Mouse (Mus musculus): Measurements from ENCODE around the gene Cmss1. TPM values are rescaled to one million over a fixed set of nuclear protein-coding genes. Genes with fewer than 3 reads are reported as not detected.

The Cmss1 gene
- polyA plus RNA-seq, 1 experiment, result 18.8 TPM

DNA sequence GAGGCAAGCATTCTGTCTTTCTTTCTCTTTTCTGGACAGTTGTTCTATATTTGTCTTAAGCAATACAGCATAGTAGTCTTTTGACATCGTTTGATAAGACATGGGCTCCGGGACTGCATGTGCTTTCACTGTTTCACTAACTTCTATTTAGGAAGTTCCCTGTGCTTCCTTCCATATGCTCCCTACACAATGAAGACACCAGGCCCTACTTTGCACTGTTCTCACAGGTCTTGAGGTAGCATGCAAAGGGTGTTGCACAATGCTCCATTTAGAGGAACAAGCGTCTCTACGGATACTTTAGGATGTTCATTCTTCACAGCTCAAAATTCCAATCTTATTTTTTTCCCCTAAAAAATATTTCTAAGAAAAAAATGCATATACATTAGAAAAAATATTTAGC, 101.9 kb downstream of the Cmss1 start:
- WGBS, result 43% methylated on average over 4 of the region's 4 CpGs

DNA sequence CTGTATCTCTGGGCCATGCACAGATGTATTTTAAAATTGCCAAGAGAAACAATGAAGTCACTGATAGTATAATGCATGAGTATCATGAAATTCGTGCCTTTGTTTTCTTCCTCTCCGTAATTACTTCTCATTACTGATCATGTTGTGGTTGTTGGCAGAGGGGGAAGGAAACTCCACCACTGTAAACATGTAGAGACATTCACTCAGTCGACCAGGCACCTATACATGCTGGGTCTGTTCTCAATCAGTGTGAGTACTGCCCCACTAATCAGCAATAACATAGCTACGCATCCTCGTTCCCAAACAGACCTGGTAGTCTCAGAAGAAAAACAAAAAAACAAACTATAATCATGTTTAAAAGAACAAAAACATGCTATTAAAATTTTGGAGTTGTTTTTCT, 103.9 kb downstream of the Cmss1 start:
- no peaks in the 10 kb centered on the region for H3K4me1 ChIP-seq (ENCODE audit: control insufficient read depth, insufficient read depth, low read length)
- TF ChIP-seq CTCF (IDR thresholded peaks at IDR 0.05; ENCODE audit: control insufficient read depth, insufficient read depth, low read length), result no peak
- no peak for TF ChIP-seq POLR2A (IDR thresholded peaks at IDR 0.05; ENCODE audit: borderline replicate concordance, control insufficient read depth, low read depth, low read length)
- no peak overlapping the region for H3K4me3 ChIP-seq (replicated peaks; ENCODE audit: control insufficient read depth, low read depth, low read length)
- WGBS, result 51% methylated on average over 5 of the region's 5 CpGs
- H3K27ac ChIP-seq (ENCODE audit: control insufficient read depth, insufficient read depth, low read depth, low read length, poor library complexity), result no peak overlapping the region

More for the DNA sequence above, 101.9 kb downstream of the Cmss1 start:
- TF ChIP-seq POLR2A (IDR thresholded peaks at IDR 0.05; ENCODE audit: borderline replicate concordance, control insufficient read depth, low read depth, low read length) (no peak), CTCF (IDR thresholded peaks at IDR 0.05; ENCODE audit: control insufficient read depth, insufficient read depth, low read length) (no peak)
- Histone ChIP-seq H3K4me3 (replicated peaks; ENCODE audit: control insufficient read depth, low read depth, low read length) (no peak overlapping the region), H3K4me1 (ENCODE audit: control insufficient read depth, insufficient read depth, low read length) (no peaks in the 10 kb centered on the region), H3K27ac (ENCODE audit: control insufficient read depth, insufficient read depth, low read depth, low read length, poor library complexity) (no peak overlapping the region)

DNA sequence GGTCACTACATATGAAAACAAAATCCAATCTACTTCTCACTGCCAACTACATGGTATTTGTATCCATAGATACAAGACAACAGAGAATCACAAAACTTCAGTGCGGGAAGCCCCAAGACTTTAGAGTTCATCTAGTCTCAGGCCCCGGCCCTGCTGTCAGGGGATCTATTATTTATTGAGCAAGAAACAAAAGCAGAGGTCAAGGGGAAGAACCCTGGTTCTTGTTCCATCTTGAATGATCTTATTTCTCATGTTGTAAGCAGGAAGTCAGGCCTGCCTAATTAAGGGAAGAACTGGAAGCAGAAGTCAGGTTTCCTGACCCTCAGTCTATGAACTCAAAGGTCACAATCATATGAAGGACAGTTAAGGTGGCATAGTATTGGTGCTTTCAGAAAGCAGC, 104.4 kb downstream of the Cmss1 start:
- Histone ChIP-seq H3K4me3 (replicated peaks; ENCODE audit: control insufficient read depth, low read depth, low read length) (no peak overlapping the region), H3K4me1 (ENCODE audit: control insufficient read depth, insufficient read depth, low read length) (no peaks in the 10 kb centered on the region), H3K27ac (ENCODE audit: control insufficient read depth, insufficient read depth, low read depth, low read length, poor library complexity) (no peak overlapping the region)
- 55% methylated on average over 2 of the region's 2 CpGs for WGBS
- no peak for TF ChIP-seq CTCF (IDR thresholded peaks at IDR 0.05; ENCODE audit: control insufficient read depth, insufficient read depth, low read length)
- TF ChIP-seq POLR2A (IDR thresholded peaks at IDR 0.05; ENCODE audit: borderline replicate concordance, control insufficient read depth, low read depth, low read length), result no peak

DNA sequence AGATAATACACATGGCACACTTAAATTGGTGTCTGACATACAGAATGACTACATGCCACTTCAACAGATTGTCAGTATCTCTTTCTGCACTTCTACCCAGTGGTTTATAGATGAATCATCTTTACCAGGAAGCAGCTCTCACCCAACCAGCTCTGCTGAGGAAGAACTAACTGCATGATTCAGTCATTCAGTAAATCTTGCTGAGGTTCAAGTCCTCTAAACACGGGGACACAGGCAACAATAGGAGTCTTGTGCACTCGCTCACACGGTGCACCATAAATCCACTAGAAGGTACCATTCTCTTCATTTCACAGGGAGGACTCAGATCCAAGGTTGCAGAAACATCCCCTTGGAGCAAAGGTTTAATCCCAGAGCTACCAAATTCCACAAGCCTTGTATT, 105.8 kb downstream of the Cmss1 start:
- Histone ChIP-seq H3K4me1 (ENCODE audit: control insufficient read depth, insufficient read depth, low read length) (no peaks in the 10 kb centered on the region), H3K27ac (ENCODE audit: control insufficient read depth, insufficient read depth, low read depth, low read length, poor library complexity) (no peak overlapping the region), H3K4me3 (replicated peaks; ENCODE audit: control insufficient read depth, low read depth, low read length) (no peak overlapping the region)
- no peak for TF ChIP-seq CTCF (IDR thresholded peaks at IDR 0.05; ENCODE audit: control insufficient read depth, insufficient read depth, low read length)
- no peak for TF ChIP-seq POLR2A (IDR thresholded peaks at IDR 0.05; ENCODE audit: borderline replicate concordance, control insufficient read depth, low read depth, low read length)
- 47% methylated on average over 3 of the region's 3 CpGs for whole genome bisulfite sequencing

- no peak overlapping the region for H3K27ac ChIP-seq (ENCODE audit: control insufficient read depth, insufficient read depth, low read depth, low read length, poor library complexity)
- TF ChIP-seq POLR2A (IDR thresholded peaks at IDR 0.05; ENCODE audit: borderline replicate concordance, control insufficient read depth, low read depth, low read length) (no peak), CTCF (IDR thresholded peaks at IDR 0.05; ENCODE audit: control insufficient read depth, insufficient read depth, low read length) (no peak)
- WGBS, result 86% methylated on average over 10 of the region's 10 CpGs
These were observed 110.1 kb downstream of the Cmss1 start for GRCm38 (mm10) chr16:57496437-57497173.

GRCm38 (mm10) chr16:57495476-57496203, 111.0 kb downstream of the Cmss1 start:
- WGBS, result 54% methylated on average over 10 of the region's 10 CpGs
- TF ChIP-seq POLR2A (IDR thresholded peaks at IDR 0.05; ENCODE audit: borderline replicate concordance, control insufficient read depth, low read depth, low read length) (no peak), CTCF (IDR thresholded peaks at IDR 0.05; ENCODE audit: control insufficient read depth, insufficient read depth, low read length) (no peak)
- Histone ChIP-seq H3K4me1 (ENCODE audit: control insufficient read depth, insufficient read depth, low read length) (no peaks in the 10 kb centered on the region), H3K4me3 (replicated peaks; ENCODE audit: control insufficient read depth, low read depth, low read length) (no peak overlapping the region), H3K27ac (ENCODE audit: control insufficient read depth, insufficient read depth, low read depth, low read length, poor library complexity) (no peak overlapping the region)

More at GRCm38 (mm10) chr16:57496437-57497173, 110.1 kb downstream of the Cmss1 start:
- Histone ChIP-seq H3K4me1 (ENCODE audit: control insufficient read depth, insufficient read depth, low read length) (no peaks in the 10 kb centered on the region), H3K4me3 (replicated peaks; ENCODE audit: control insufficient read depth, low read depth, low read length) (no peak overlapping the region)

DNA sequence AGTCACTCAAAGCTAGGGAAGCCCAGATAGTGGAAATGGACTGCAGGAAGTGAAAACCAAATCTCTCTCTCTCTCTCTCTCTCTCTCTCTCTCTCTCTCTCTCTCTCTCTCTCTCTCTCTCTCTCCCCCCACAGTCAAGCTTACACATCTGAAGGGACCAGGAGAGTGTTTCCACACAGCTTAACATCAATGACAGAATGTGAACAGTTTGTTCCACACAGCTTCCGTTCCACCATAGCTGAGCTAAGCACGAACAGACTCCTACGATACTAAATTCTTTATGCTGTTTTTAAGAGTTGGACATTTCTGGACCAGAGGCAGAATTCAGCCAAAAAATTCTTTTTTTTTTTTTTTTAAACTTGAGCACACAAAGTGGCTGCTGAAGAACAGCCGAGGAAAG, 114.8 kb downstream of the Cmss1 start:
- 89% methylated on average over 4 of the region's 4 CpGs for WGBS
- TF ChIP-seq POLR2A (IDR thresholded peaks at IDR 0.05; ENCODE audit: borderline replicate concordance, control insufficient read depth, low read depth, low read length), result no peak
- no peak for TF ChIP-seq CTCF (IDR thresholded peaks at IDR 0.05; ENCODE audit: control insufficient read depth, insufficient read depth, low read length)
- Histone ChIP-seq H3K27ac (ENCODE audit: control insufficient read depth, insufficient read depth, low read depth, low read length, poor library complexity) (no peak overlapping the region), H3K4me1 (ENCODE audit: control insufficient read depth, insufficient read depth, low read length) (no peaks in the 10 kb centered on the region), H3K4me3 (replicated peaks; ENCODE audit: control insufficient read depth, low read depth, low read length) (no peak overlapping the region)

GRCm38 (mm10) chr16:57490691-57491090, 116.0 kb downstream of the Cmss1 start:
- TF ChIP-seq POLR2A (IDR thresholded peaks at IDR 0.05; ENCODE audit: borderline replicate concordance, control insufficient read depth, low read depth, low read length), result no peak
- TF ChIP-seq CTCF (IDR thresholded peaks at IDR 0.05; ENCODE audit: control insufficient read depth, insufficient read depth, low read length), result no peak
- no peak overlapping the region for H3K27ac ChIP-seq (ENCODE audit: control insufficient read depth, insufficient read depth, low read depth, low read length, poor library complexity)
- no peak overlapping the region for H3K4me3 ChIP-seq (replicated peaks; ENCODE audit: control insufficient read depth, low read depth, low read length)
- no peaks in the 10 kb centered on the region for H3K4me1 ChIP-seq (ENCODE audit: control insufficient read depth, insufficient read depth, low read length)
- WGBS, result 85% methylated on average over 8 of the region's 8 CpGs

All from bone marrow, adult 2 months (tissue).